Mouse (Mus musculus) left cerebral cortex, postnatal 36 days (tissue): Measurements from ENCODE around the gene Antxr1. TPM values are rescaled to one million over a fixed set of nuclear protein-coding genes. Genes with fewer than 3 reads are reported as not detected.

ENCODE experiments used
- DNase-seq, 2 experiments: peaks; one replicate each; pipeline ENCODE4 v3.0.0; 2021 to 2022; ENCODE audit warnings: low spot score in 2 of 2, mixed read lengths in 1 of 2
- intact Hi-C: fragments of 180-260 bp; cut with DNase I; formaldehyde crosslinking; loops from one replicate; pipeline ENCODE4 v1.15.1; 2025
- total RNA-seq, 2 experiments: library from RNA; stranded (reverse); gene quantifications; 2 replicates each; pipeline ENCODE4 v1.2.3; 2021

The Antxr1 gene
- total RNA-seq, 2 experiments from 2014 or later, result 12.5 to 13.2 TPM

DNA sequence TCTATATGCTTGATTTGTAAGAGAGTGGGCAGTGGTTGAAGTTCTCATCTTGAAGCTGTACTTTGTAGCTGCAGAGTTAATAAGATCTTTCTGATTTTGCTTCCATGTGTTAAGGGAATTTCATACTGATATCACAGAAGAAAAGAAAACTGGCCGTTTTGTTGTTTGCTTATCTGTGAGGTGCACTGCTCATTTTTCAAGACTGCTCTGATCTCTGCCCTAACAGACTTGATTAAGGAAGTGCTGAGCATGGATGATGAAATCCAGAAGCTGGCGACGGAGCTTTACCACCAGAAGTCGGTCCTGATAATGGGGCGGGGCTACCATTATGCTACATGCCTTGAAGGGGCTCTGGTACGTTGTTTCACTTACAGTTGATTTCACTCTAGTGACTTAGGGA, 250.6 kb downstream of the Antxr1 start:
- intact Hi-C loops, result no loop called here
- DNase-seq, result no peak

Other genes starting within 250 kb of the Antxr1 start
- gene D6Ertd527e, start 231.1 kb downstream of the Antxr1 start, total RNA-seq, result not detected
- gene Gkn1, start 15.1 kb upstream of the Antxr1 start, total RNA-seq, result under 1 TPM; 0.32 to 0.59 TPM
- not detected for gene Gkn2, start 37.5 kb upstream of the Antxr1 start, total RNA-seq
- 1 to 10 TPM; 2.9 to 3.6 TPM for gene Gkn3, start 53.1 kb upstream of the Antxr1 start, total RNA-seq
- gene Bmp10, start 93.2 kb upstream of the Antxr1 start, total RNA-seq, result not detected
- gene Arhgap25, start 197.4 kb upstream of the Antxr1 start, total RNA-seq, result 10 to 100 TPM in 1 of 2 experiments, 1 to 10 TPM in 1; 7.9 to 10.7 TPM